Mouse (Mus musculus) spleen, adult 12 weeks (tissue): ENCODE results near the gene Vasn.

Experiments
- DNase-seq: peaks from one replicate; pipeline ENCODE4 v3.0.0; 2022; ENCODE audit warnings: low spot score

Gene Vasn

GRCm38 (mm10) chr16:4643670-4644419 lies 4.1 kb downstream of the Vasn start:
- DNase-seq, result no peak

DNA sequence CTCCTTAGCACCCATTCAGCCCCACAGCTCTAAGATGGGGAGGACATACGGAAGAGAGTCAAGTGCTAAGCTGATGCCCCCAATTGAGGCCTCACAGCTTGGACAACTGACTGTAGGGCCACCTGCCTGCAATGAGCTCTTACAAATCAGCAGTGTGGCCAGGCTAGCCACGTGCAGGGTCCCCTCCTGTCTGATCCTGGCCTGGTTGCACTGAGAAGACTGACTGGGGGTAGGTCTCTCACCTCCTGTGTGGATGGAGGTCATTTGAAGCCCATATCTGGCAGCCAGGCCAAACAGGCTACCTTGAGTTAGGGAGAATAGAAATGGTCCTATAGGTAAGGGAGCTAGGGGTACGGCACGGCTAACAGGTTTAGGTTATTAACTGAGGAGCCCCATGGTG lies 6.1 kb downstream of the Vasn start:
- no peak for DNase-seq

GRCm38 (mm10) chr16:4646831-4647230 lies 7.1 kb downstream of the Vasn start:
- DNase-seq, result no peak

GRCm38 (mm10) chr16:4647651-4648141 lies 8.0 kb downstream of the Vasn start:
- no peak for DNase-seq

DNA sequence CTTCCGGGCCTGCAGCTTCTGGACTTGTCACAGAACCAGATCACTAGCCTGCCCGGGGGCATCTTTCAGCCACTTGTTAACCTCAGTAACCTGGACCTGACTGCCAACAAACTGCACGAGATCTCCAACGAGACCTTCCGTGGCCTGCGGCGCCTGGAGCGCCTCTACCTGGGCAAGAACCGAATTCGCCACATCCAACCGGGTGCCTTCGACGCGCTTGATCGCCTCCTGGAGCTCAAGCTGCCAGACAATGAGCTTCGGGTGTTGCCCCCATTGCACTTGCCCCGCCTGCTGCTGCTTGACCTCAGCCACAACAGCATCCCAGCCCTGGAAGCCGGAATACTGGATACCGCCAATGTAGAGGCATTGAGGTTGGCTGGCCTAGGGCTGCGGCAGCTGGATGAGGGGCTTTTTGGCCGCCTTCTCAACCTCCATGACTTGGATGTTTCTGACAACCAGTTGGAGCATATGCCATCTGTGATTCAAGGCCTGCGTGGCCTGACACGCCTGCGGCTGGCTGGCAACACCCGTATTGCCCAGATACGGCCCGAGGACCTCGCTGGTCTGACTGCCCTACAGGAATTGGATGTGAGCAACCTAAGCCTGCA lies 8.8 kb downstream of the Vasn start:
- DNase-seq, result no peak

DNA sequence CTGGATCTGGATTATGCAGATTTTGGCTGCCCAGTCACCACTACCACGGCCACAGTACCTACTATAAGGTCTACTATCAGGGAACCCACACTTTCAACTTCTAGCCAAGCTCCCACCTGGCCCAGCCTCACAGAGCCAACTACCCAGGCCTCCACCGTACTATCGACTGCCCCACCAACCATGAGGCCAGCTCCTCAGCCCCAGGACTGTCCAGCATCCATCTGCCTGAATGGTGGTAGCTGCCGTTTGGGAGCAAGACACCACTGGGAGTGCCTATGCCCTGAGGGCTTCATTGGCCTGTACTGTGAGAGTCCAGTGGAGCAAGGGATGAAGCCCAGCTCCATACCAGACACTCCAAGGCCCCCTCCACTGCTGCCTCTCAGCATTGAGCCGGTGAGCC lies 9.5 kb downstream of the Vasn start:
- no peak for DNase-seq

- no peak for DNase-seq
These were observed 10.0 kb downstream of the Vasn start for GRCm38 (mm10) chr16:4649692-4650091.

DNA sequence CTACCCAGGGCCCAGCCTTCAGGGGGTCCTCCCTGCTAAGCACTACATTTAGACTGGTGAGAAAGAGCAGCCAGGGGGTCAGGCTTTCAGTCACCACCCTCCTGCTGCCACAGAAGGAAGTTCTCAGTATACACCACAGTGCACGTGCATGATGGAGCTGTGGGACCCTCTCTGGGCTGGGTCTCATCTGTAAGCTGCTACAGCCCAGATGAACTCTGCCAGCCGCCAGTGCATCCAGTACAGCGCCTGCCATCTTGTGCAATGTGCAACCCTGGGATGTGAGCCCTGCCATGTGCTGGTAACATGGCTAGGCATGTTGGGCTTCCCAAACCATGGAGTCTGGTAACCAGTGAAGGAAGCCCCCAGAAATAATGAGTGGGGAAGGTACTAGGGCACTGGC lies 10.4 kb downstream of the Vasn start:
- no peak for DNase-seq

GRCm38 (mm10) chr16:4651081-4651480 lies 11.3 kb downstream of the Vasn start:
- no peak for DNase-seq

DNA sequence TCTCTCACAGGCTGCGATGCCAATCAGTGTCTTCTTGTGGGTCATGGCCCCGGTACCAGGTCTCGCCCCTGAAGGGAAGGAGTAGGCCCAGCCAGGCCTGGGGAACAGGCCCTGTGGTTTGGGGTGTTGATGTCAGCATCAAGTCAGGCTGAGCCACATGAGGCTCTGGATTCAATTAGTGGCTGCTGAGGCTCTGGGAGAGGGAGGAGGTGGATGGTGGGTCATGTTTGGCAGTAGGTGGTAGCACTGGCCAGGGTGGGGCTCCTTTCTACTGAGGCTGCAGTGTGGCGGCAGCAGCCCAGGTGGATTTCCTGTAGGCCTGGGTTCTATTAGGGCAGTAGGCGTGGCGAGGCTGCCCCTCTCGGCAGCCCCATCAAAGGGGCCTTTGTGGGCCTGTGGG lies 11.9 kb downstream of the Vasn start:
- DNase-seq, result no peak

- no peak for DNase-seq
These were observed 13.1 kb downstream of the Vasn start for GRCm38 (mm10) chr16:4652707-4653416.

GRCm38 (mm10) chr16:4654706-4655105 lies 15.0 kb downstream of the Vasn start:
- no peak for DNase-seq

DNA sequence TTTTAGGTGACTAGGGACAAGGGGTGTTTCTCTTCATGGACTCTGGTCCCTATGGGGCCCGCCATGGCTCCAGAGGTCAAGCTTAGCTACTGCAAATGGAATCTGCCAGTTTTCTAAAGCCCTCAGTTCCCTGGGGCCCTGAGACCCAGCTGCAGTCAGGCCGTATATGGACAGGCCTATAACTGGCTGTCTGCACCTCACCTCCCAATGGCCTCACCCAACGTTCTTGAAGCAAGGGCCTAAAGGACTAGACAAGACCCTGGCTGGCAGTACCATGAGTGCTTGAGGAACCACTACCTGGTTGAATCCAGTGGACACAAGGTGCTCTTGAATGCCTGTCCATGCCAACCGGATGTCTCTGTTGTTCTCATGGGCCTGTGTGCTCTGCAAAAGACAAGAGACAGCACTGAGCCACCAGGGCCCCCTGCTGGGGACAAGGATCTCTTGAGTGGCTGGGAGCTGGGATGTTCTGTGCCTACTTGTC lies 15.6 kb downstream of the Vasn start:
- no peak for DNase-seq

GRCm38 (mm10) chr16:4655764-4656570 lies 16.2 kb downstream of the Vasn start:
- no peak for DNase-seq

GRCm38 (mm10) chr16:4656571-4657081 lies 16.9 kb downstream of the Vasn start:
- no peak for DNase-seq

DNA sequence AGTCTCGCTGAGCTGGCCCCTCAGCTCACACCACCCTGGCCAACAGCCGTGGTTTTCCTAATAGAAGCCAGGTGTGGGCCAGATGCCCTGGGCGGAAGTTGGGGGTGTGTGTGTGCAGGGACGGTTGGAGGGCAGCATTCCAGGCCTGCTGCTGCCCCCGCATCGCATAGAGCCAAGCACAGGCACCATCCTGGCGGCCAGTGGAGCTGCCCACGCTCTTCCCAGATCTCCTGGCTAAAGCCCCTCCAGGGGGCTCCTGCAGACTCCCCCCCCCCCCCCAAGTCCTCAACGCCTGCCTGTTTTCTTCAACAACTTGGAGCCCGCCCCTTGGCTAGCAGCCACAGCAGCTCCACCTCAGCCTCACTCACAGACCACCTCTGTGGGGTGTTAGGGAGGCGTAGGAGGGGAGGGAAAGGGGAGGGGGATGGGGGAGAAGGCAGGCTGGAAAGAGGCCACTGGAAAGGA lies 19.1 kb downstream of the Vasn start:
- DNase-seq, result no peak

DNA sequence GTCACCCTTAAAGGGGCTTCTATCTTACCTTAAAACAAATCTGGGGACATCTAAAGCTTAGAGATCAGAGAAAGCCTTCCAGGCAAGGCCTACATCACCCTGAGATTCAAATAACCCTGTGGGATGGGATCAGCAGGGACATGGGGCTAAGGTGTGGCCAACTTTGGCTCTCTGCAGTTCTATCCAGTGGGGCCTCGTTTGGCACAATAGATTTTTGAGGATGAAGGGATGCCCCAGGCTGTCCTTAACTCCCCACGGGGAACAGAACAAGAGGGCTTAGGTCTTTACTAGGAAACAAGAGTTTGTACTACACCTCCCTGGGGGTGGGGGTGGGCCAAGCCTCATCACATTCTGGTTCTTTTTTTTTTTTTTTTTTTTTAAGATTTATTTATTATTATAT lies 19.6 kb downstream of the Vasn start:
- DNase-seq, result no peak

DNA sequence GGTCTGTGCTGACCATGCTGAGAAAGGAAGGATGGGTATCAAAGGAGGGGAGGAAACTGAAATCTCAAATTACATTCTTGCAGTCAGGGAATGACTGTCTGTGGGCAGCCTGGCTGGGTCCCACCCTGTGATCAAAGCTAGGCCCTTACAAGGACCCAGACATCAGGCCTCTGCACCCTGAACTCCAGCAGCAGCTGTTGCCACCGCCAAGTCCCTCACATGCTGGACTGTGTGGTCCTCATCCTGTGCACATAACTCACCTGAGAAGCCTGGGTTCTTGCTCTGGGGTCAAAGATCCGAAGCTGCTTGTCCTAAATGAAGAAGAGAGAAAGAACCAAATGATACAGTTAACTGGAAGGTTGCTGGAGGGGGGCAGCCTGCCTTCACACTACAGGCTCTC lies 21.9 kb downstream of the Vasn start:
- DNase-seq, result no peak

DNA sequence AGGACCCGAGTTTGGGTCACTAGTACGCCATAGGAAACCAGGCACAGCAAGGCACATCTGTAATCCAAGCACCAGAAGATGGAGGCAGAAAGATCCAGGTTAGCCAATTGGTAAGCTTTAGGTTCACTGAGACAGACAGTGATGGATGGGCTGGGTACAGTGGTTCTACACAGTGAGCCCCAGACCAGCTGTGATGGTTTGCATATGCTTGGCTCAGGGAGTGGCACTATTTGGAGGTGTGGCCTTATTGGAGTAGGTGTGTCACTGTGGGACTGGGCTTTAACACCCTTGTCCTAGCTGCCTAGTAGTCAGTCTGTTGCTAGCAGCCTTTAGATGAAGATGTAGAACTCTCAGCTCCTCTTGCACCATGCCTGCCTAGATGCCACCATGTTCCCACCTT lies 24.1 kb downstream of the Vasn start:
- DNase-seq, result no peak

GRCm38 (mm10) chr16:4665726-4666125 lies 26.0 kb downstream of the Vasn start:
- DNase-seq, result no peak

GRCm38 (mm10) chr16:4667190-4667808 lies 27.6 kb downstream of the Vasn start:
- peak; percentile 65 for DNase-seq
